Mouse (Mus musculus) fibroblast of lung, adult 2 months (primary cell): ENCODE data around the gene Cdh4.
A peak's percentile ranks its signal among the peaks of the same experiment; 100 is the strongest.

ENCODE experiments used
- DNase-seq: peaks from one replicate; pipeline ENCODE4 v3.0.0-alpha.2; 2011; ENCODE audit warnings: low read depth

The Cdh4 gene

GRCm38 (mm10) chr2:179863266-179863665 lies 421.0 kb downstream of the Cdh4 start:
- DNase-seq: no peak

- no peak for DNase-seq
These were observed 422.9 kb downstream of the Cdh4 start for GRCm38 (mm10) chr2:179865097-179865496.

GRCm38 (mm10) chr2:179867669-179868068 lies 425.4 kb downstream of the Cdh4 start:
- no peak for DNase-seq

- no peak for DNase-seq
These were observed 427.6 kb downstream of the Cdh4 start for GRCm38 (mm10) chr2:179869871-179870270.

GRCm38 (mm10) chr2:179872724-179873123 lies 430.5 kb downstream of the Cdh4 start:
- DNase-seq: no peak

GRCm38 (mm10) chr2:179873315-179873714 lies 431.1 kb downstream of the Cdh4 start:
- no peak for DNase-seq

GRCm38 (mm10) chr2:179875147-179875546 lies 432.9 kb downstream of the Cdh4 start:
- peak; percentile 14 for DNase-seq

- DNase-seq: no peak
These were observed 435.5 kb downstream of the Cdh4 start for GRCm38 (mm10) chr2:179877551-179878215.

GRCm38 (mm10) chr2:179884561-179884960 lies 442.3 kb downstream of the Cdh4 start:
- no peak for DNase-seq

- no peak for DNase-seq
These were observed 448.8 kb downstream of the Cdh4 start for GRCm38 (mm10) chr2:179891048-179891447.

GRCm38 (mm10) chr2:179896949-179897348 lies 454.7 kb downstream of the Cdh4 start:
- DNase-seq: no peak

- DNase-seq: no peak
These were observed 470.7 kb downstream of the Cdh4 start for GRCm38 (mm10) chr2:179912911-179913310.

- DNase-seq: no peak
These were observed 471.1 kb downstream of the Cdh4 start for GRCm38 (mm10) chr2:179913349-179913748.

GRCm38 (mm10) chr2:179914246-179914645 lies 472.0 kb downstream of the Cdh4 start:
- DNase-seq: no peak

- DNase-seq: peak; percentile 51
These were observed 474.8 kb downstream of the Cdh4 start for GRCm38 (mm10) chr2:179916877-179917673.

GRCm38 (mm10) chr2:179920042-179920441 lies 477.8 kb downstream of the Cdh4 start:
- peak; percentile 54 for DNase-seq

GRCm38 (mm10) chr2:179921021-179921653 lies 478.9 kb downstream of the Cdh4 start:
- DNase-seq: no peak

GRCm38 (mm10) chr2:179924038-179924437 lies 481.8 kb downstream of the Cdh4 start:
- DNase-seq: no peak

- DNase-seq: no peak
These were observed 486.9 kb downstream of the Cdh4 start for GRCm38 (mm10) chr2:179929166-179929565.

GRCm38 (mm10) chr2:179931741-179932140 lies 489.5 kb downstream of the Cdh4 start:
- no peak for DNase-seq

- DNase-seq: no peak
These were observed 491.9 kb downstream of the Cdh4 start for GRCm38 (mm10) chr2:179934165-179934564.

- no peak for DNase-seq
These were observed 494.9 kb downstream of the Cdh4 start for GRCm38 (mm10) chr2:179937091-179937490.

- no peak for DNase-seq
These were observed 499.5 kb downstream of the Cdh4 start for GRCm38 (mm10) chr2:179941696-179942095.
